8 mouse cellular contexts compared by ENCODE assay signal in genomic region chr5:30949654-30950326, GRCm38 (mm10). TPM values are rescaled to one million over a fixed set of nuclear protein-coding genes. Genes with fewer than 3 reads are reported as not detected.
DNase-seq lines count a peak whose midpoint lies in the region; ATAC-seq and TF ChIP-seq lines count a peak whose summit lies in the region.

No protein-coding gene starts in this region.

- TF ChIP-seq EP300 in liver, embryonic 14.5 days (IDR thresholded peaks at IDR 0.05; ENCODE audit: low read depth) = no peak

- peak; percentile 78 for DNase-seq in c-Kit-positive CD71-positive TER-119-negative erythroid progenitor cells, embryonic 14.5 days (ENCODE audit: low read depth)
- peak; percentile 96 for DNase-seq in forebrain, embryonic 11.5 days (ENCODE audit: low spot score)
- DNase-seq in kidney, postnatal 25 days = peak; percentile 97 to 98
- DNase-seq in liver, embryonic 14.5 days (ENCODE audit: low read depth in 3 of 3, low spot score in 3 of 3) = peak; percentile 74 to 76 (median 75)
- peak; percentile 93 for DNase-seq in neural tube, embryonic 10.5 days (ENCODE audit: extremely low spot score, low spot score)

- peak overlapping the region; percentile 90 for H3K4me3 ChIP-seq in E14TG2a.4 (replicated peaks; ENCODE audit: low read length)
- peak overlapping the region; percentile 48 for H3K4me3 ChIP-seq in forebrain, embryonic 11.5 days (ENCODE audit: low read depth, low read length)
- peak overlapping the region; percentile 80 for H3K4me3 ChIP-seq in heart, embryonic 16.5 days (ENCODE audit: low read length)
- H3K4me3 ChIP-seq in liver, embryonic 14.5 days (ENCODE audit: insufficient read depth in 1 of 2, low read depth in 2 of 2, low read length in 2 of 2) = peak overlapping the region; percentile 87 to 92
- H3K4me3 ChIP-seq in stomach, embryonic 16.5 days (replicated peaks; ENCODE audit: low read length) = peak overlapping the region; percentile 70

- H3K27ac ChIP-seq in forebrain, embryonic 11.5 days (ENCODE audit: low read depth, low read length) = 0 out of 2 replicates have a peak overlapping the region, but pooled peaks have one; percentile 39
- H3K27ac ChIP-seq in heart, embryonic 16.5 days (ENCODE audit: low read length) = peak overlapping the region; percentile 65
- no peak overlapping the region for H3K27ac ChIP-seq in liver, embryonic 14.5 days
- H3K27ac ChIP-seq in stomach, embryonic 16.5 days (ENCODE audit: low read length) = peak overlapping the region; percentile 76

- H3K4me2 ChIP-seq in forebrain, embryonic 11.5 days (ENCODE audit: low read depth, low read length, severe bottlenecking) = peak overlapping the region; percentile 90
- H3K4me2 ChIP-seq in heart, embryonic 16.5 days (ENCODE audit: low read depth, low read length) = peak overlapping the region; percentile 95
- peak overlapping the region; percentile 94 for H3K4me2 ChIP-seq in liver, embryonic 14.5 days (ENCODE audit: low read depth)
- peak overlapping the region; percentile 88 for H3K4me2 ChIP-seq in stomach, embryonic 16.5 days (ENCODE audit: low read depth, low read length)

- H3K9me3 ChIP-seq in E14TG2a.4 (ENCODE audit: low read length) = no peaks in the 10 kb centered on the region
- no peaks in the 10 kb centered on the region for H3K9me3 ChIP-seq in forebrain, embryonic 11.5 days (ENCODE audit: control insufficient read depth, low read length)
- no peaks in the 10 kb centered on the region for H3K9me3 ChIP-seq in heart, embryonic 16.5 days (replicated peaks; ENCODE audit: control insufficient read depth, low read length)
- no peaks in the 10 kb centered on the region for H3K9me3 ChIP-seq in liver, embryonic 14.5 days (ENCODE audit: control insufficient read depth, low read length)
- no peaks in the 10 kb centered on the region for H3K9me3 ChIP-seq in stomach, embryonic 16.5 days (replicated peaks; ENCODE audit: control insufficient read depth, low read length)

- peaks cover 35% of the 10 kb centered on the region for H3K36me3 ChIP-seq in E14TG2a.4 (ENCODE audit: insufficient read depth, low read length)
- H3K36me3 ChIP-seq in forebrain, embryonic 11.5 days (ENCODE audit: control insufficient read depth, insufficient read depth, low read length) = peaks cover 10% of the 10 kb centered on the region
- H3K36me3 ChIP-seq in heart, embryonic 16.5 days (ENCODE audit: control insufficient read depth, insufficient read depth) = peaks cover 22% of the 10 kb centered on the region
- H3K36me3 ChIP-seq in liver, embryonic 14.5 days (replicated peaks; ENCODE audit: control insufficient read depth, insufficient read depth, low read depth) = peaks cover 7% of the 10 kb centered on the region
- peaks cover 15% of the 10 kb centered on the region; the same call in 1 of the 2 replicates for H3K36me3 ChIP-seq in stomach, embryonic 16.5 days (ENCODE audit: control insufficient read depth, insufficient read depth, low read length)

- ATAC-seq in forebrain, embryonic 11.5 days (replicated peaks; ENCODE audit: low FRiP score) = peak; percentile 89
- peak; percentile 88 for ATAC-seq in heart, embryonic 16.5 days (replicated peaks; ENCODE audit: extremely low read depth, insufficient read depth, low FRiP score)
- peak; percentile 88 for ATAC-seq in liver, embryonic 14.5 days (ENCODE audit: insufficient read depth)
- ATAC-seq in stomach, embryonic 16.5 days (ENCODE audit: insufficient read depth, low FRiP score) = peak; percentile 84

- H3K9ac ChIP-seq in forebrain, embryonic 11.5 days (ENCODE audit: low read length) = peak overlapping the region; percentile 64
- H3K9ac ChIP-seq in heart, embryonic 16.5 days (ENCODE audit: low read length) = peak overlapping the region; percentile 80
- peak overlapping the region; percentile 83 for H3K9ac ChIP-seq in liver, embryonic 14.5 days (replicated peaks)
- H3K9ac ChIP-seq in stomach, embryonic 16.5 days (ENCODE audit: low read length) = peak overlapping the region; percentile 72

- peaks cover 31% of the 10 kb centered on the region for H3K4me1 ChIP-seq in E14TG2a.4 (replicated peaks; ENCODE audit: low read depth, low read length)
- H3K4me1 ChIP-seq in forebrain, embryonic 11.5 days (replicated peaks; ENCODE audit: control insufficient read depth, insufficient read depth, low read length) = peaks cover 8% of the 10 kb centered on the region; the same call in 1 of the 2 replicates
- H3K4me1 ChIP-seq in heart, embryonic 16.5 days (ENCODE audit: control insufficient read depth, insufficient read depth, low read length) = peaks cover 12% of the 10 kb centered on the region
- peaks cover 5 to 12% of the 10 kb centered on the region in 2 experiments for H3K4me1 ChIP-seq in liver, embryonic 14.5 days (replicated peaks; ENCODE audit: control insufficient read depth in 2 of 2, insufficient read depth in 2 of 2, low read length in 1 of 2)
- peaks cover 17% of the 10 kb centered on the region for H3K4me1 ChIP-seq in stomach, embryonic 16.5 days (ENCODE audit: control insufficient read depth, insufficient read depth, low read length)

- TF ChIP-seq CTCF in E14TG2a.4 (conservative IDR thresholded peaks at IDR 0.05; ENCODE audit: low read length) = no peak
- peak; percentile 46 for TF ChIP-seq CTCF in liver, embryonic 14.5 days (IDR thresholded peaks at IDR 0.05; ENCODE audit: low read depth)

- H3K27me3 ChIP-seq in E14TG2a.4 (ENCODE audit: insufficient read depth, low read length) = peaks cover 29% of the 10 kb centered on the region
- peaks cover under 1% of the 10 kb centered on the region; the same call in 1 of the 2 replicates for H3K27me3 ChIP-seq in forebrain, embryonic 11.5 days (ENCODE audit: control insufficient read depth, insufficient read depth, low read length)
- H3K27me3 ChIP-seq in heart, embryonic 16.5 days (ENCODE audit: control insufficient read depth, insufficient read depth, low read length) = no peaks in the 10 kb centered on the region
- H3K27me3 ChIP-seq in liver, embryonic 14.5 days (ENCODE audit: control insufficient read depth, insufficient read depth, low read length) = peaks cover 5% of the 10 kb centered on the region; the same call in 1 of the 2 replicates
- H3K27me3 ChIP-seq in stomach, embryonic 16.5 days (ENCODE audit: control insufficient read depth, insufficient read depth, low read length) = no peaks in the 10 kb centered on the region

- under 1% methylated on average over 31 of the region's 31 CpGs for WGBS in forebrain, embryonic 11.5 days
- WGBS in heart, embryonic 16.5 days = 0% methylated on average over 31 of the region's 31 CpGs
- under 1% methylated on average over 31 of the region's 31 CpGs for WGBS in liver, embryonic 14.5 days (ENCODE audit: insufficient replicate concordance)
- under 1% methylated on average over 31 of the region's 31 CpGs for WGBS in stomach, embryonic 16.5 days

RNA-seq across cellular contexts. Expression of gene Cgref1, which starts 4.4 kb away (rescaled TPM):
- 6.4 and 6.8 TPM in 2 replicates for polyA plus RNA-seq in forebrain, embryonic 11.5 days (2014; fragmentation: Nextera tagmentation; extraction: Ambion mirVana)
- 2.6 and 2.7 TPM in 2 replicates for polyA plus RNA-seq in heart, embryonic 16.5 days (2015; fragmentation: Nextera tagmentation; extraction: Ambion mirVana)
- 2.9 and 4.2 TPM in 2 replicates for polyA plus RNA-seq in liver, embryonic 14.5 days (2012; rRNA removed)
- polyA plus RNA-seq in liver, embryonic 14.5 days (2014; fragmentation: Nextera tagmentation; extraction: Ambion mirVana) = 5.1 and 5.4 TPM in 2 replicates
- 12.3 and 14.3 TPM in 2 replicates for polyA plus RNA-seq in stomach, embryonic 16.5 days (2015; fragmentation: Nextera tagmentation; extraction: Ambion mirVana)

RNA-seq across cellular contexts. Expression of gene Preb, which starts 10.4 kb away (rescaled TPM):
- 106 and 114 TPM in 2 replicates for polyA plus RNA-seq in forebrain, embryonic 11.5 days (2014; fragmentation: Nextera tagmentation; extraction: Ambion mirVana)
- polyA plus RNA-seq in heart, embryonic 16.5 days (2015; fragmentation: Nextera tagmentation; extraction: Ambion mirVana) = 95.9 and 96.5 TPM in 2 replicates
- polyA plus RNA-seq in liver, embryonic 14.5 days (2012; rRNA removed) = 89.2 and 95.2 TPM in 2 replicates
- polyA plus RNA-seq in liver, embryonic 14.5 days (2014; fragmentation: Nextera tagmentation; extraction: Ambion mirVana) = 53.8 and 59.6 TPM in 2 replicates
- polyA plus RNA-seq in stomach, embryonic 16.5 days (2015; fragmentation: Nextera tagmentation; extraction: Ambion mirVana) = 131 and 154 TPM in 2 replicates

RNA-seq across cellular contexts. Expression of gene Tcf23, which starts 18.7 kb away (rescaled TPM):
- polyA plus RNA-seq in forebrain, embryonic 11.5 days (2014; fragmentation: Nextera tagmentation; extraction: Ambion mirVana) = not detected in 2 replicates
- polyA plus RNA-seq in heart, embryonic 16.5 days (2015; fragmentation: Nextera tagmentation; extraction: Ambion mirVana) = 0.09 and 0.24 TPM in 2 replicates
- 0.01 TPM in 2 replicates for polyA plus RNA-seq in liver, embryonic 14.5 days (2012; rRNA removed)
- polyA plus RNA-seq in liver, embryonic 14.5 days (2014; fragmentation: Nextera tagmentation; extraction: Ambion mirVana) = 0.09 TPM in 1 of 2 replicates, not detected in the other
- 0.99 and 1.1 TPM in 2 replicates for polyA plus RNA-seq in stomach, embryonic 16.5 days (2015; fragmentation: Nextera tagmentation; extraction: Ambion mirVana)

RNA-seq across cellular contexts. Expression of gene Khk, which starts 28.6 kb away (rescaled TPM):
- polyA plus RNA-seq in forebrain, embryonic 11.5 days (2014; fragmentation: Nextera tagmentation; extraction: Ambion mirVana) = 6.9 and 7.1 TPM in 2 replicates
- polyA plus RNA-seq in heart, embryonic 16.5 days (2015; fragmentation: Nextera tagmentation; extraction: Ambion mirVana) = 12.9 and 15.0 TPM in 2 replicates
- 30.3 and 31.1 TPM in 2 replicates for polyA plus RNA-seq in liver, embryonic 14.5 days (2012; rRNA removed)
- polyA plus RNA-seq in liver, embryonic 14.5 days (2014; fragmentation: Nextera tagmentation; extraction: Ambion mirVana) = 38.8 and 40.8 TPM in 2 replicates
- 28.8 and 31.8 TPM in 2 replicates for polyA plus RNA-seq in stomach, embryonic 16.5 days (2015; fragmentation: Nextera tagmentation; extraction: Ambion mirVana)

RNA-seq across cellular contexts. Expression of gene Emilin1, which starts 36.6 kb away (rescaled TPM):
- polyA plus RNA-seq in forebrain, embryonic 11.5 days (2014; fragmentation: Nextera tagmentation; extraction: Ambion mirVana) = 44.6 and 44.7 TPM in 2 replicates
- polyA plus RNA-seq in heart, embryonic 16.5 days (2015; fragmentation: Nextera tagmentation; extraction: Ambion mirVana) = 145 and 157 TPM in 2 replicates
- 18.4 and 22.2 TPM in 2 replicates for polyA plus RNA-seq in liver, embryonic 14.5 days (2012; rRNA removed)
- 21.3 and 23.2 TPM in 2 replicates for polyA plus RNA-seq in liver, embryonic 14.5 days (2014; fragmentation: Nextera tagmentation; extraction: Ambion mirVana)
- polyA plus RNA-seq in stomach, embryonic 16.5 days (2015; fragmentation: Nextera tagmentation; extraction: Ambion mirVana) = 245 and 257 TPM in 2 replicates
